Mouse (Mus musculus): ENCODE measurements around the gene Mrc2.

- no peak for TF ChIP-seq CTCF (conservative IDR thresholded peaks at IDR 0.05 in 1 of 2, IDR thresholded peaks at IDR 0.05 in 1 of 2; ENCODE audit: low read depth in 2 of 2, low read length in 2 of 2)
- no peak for TF ChIP-seq E2F4 (IDR thresholded peaks at IDR 0.05; ENCODE audit: insufficient replicate concordance, low read depth, low read length)
- TF ChIP-seq TCF12 (IDR thresholded peaks at IDR 0.05; ENCODE audit: low read depth, low read length), result no peak
- no peak for TF ChIP-seq ZC3H11A (IDR thresholded peaks at IDR 0.05; ENCODE audit: low read depth, low read length)
- TF ChIP-seq EP300 (IDR thresholded peaks at IDR 0.05; ENCODE audit: low read length), result no peak
- TF ChIP-seq CHD2 (IDR thresholded peaks at IDR 0.05; ENCODE audit: low read length), result no peak
- TF ChIP-seq BHLHE40 (IDR thresholded peaks at IDR 0.05; ENCODE audit: low read depth, low read length), result no peak
- TF ChIP-seq POLR2A (IDR thresholded peaks at IDR 0.05; ENCODE audit: low read depth, low read length), result no peak
- TF ChIP-seq NELFE (IDR thresholded peaks at IDR 0.05; ENCODE audit: low read depth, low read length), result no peak
- TF ChIP-seq RCOR1 (conservative IDR thresholded peaks at IDR 0.05; ENCODE audit: low read depth, low read length), result no peak
These were observed 58.2 kb downstream of the Mrc2 start for GRCm38 (mm10) chr11:105350643-105351042.
